ENCODE assay signal across 9 mouse cellular contexts in genomic region chr6:119104246-119104645, GRCm38 (mm10).
DNase-seq lines count a peak whose midpoint lies in the region; ATAC-seq lines count a peak whose summit lies in the region.
"Had no signal": no experiment of that assay in that cellular context is flagged by ENCODE, and none has a peak within 500 bp of the region (broad histone marks: within the 10 kb centered on the region; RNA-seq: fewer than 3 reads in every experiment).

No protein-coding gene starts in this region.

- no peak overlapping the region for H3K27ac ChIP-seq in embryonic facial prominence, embryonic 10.5 days (replicated peaks)
- no peak overlapping the region for H3K27ac ChIP-seq in hindbrain, embryonic 15.5 days (replicated peaks)
- H3K27ac ChIP-seq: lung, embryonic 15.5 days had no signal

- peaks cover 52% of the 10 kb centered on the region for H3K27me3 ChIP-seq in embryonic facial prominence, embryonic 10.5 days (replicated peaks; ENCODE audit: low read depth, poor library complexity, severe bottlenecking)
- no peaks in the 10 kb centered on the region for H3K27me3 ChIP-seq in hindbrain, embryonic 15.5 days

- no peak overlapping the region for H3K9ac ChIP-seq in hindbrain, embryonic 15.5 days
- H3K9ac ChIP-seq: lung, embryonic 15.5 days had no signal

- peaks cover 44% of the 10 kb centered on the region for H3K4me1 ChIP-seq in embryonic facial prominence, embryonic 10.5 days
- H3K4me1 ChIP-seq in hindbrain, embryonic 15.5 days (replicated peaks): peaks cover 51% of the 10 kb centered on the region

- DNase-seq in CD4-positive, CD25-positive, alpha-beta regulatory T cell, adult 2 months (ENCODE audit: low read depth, low spot score): peak; percentile 62
- DNase-seq in adrenal gland, postnatal 4 days (ENCODE audit: low spot score in 2 of 2): peak; percentile 58 to 64
- DNase-seq in embryonic facial prominence, embryonic 10.5 days (ENCODE audit: low spot score): peak; percentile 80
- DNase-seq in left cerebral cortex, postnatal 36 days (ENCODE audit: low spot score in 2 of 2): peak; percentile 69 to 83
- peak; percentile 82 for DNase-seq in neural tube, embryonic 10.5 days (ENCODE audit: extremely low spot score, low spot score)
- peak; percentile 71 for DNase-seq in testis, postnatal 14 days (ENCODE audit: low spot score)

- H3K4me3 ChIP-seq in embryonic facial prominence, embryonic 10.5 days: no peak overlapping the region
- H3K4me3 ChIP-seq in hindbrain, embryonic 15.5 days: no peak overlapping the region
- H3K4me3 ChIP-seq: lung, embryonic 15.5 days had no signal

- no peaks in the 10 kb centered on the region for H3K9me3 ChIP-seq in embryonic facial prominence, embryonic 10.5 days
- H3K9me3 ChIP-seq in hindbrain, embryonic 15.5 days: no peaks in the 10 kb centered on the region
- H3K9me3 ChIP-seq: lung, embryonic 15.5 days had no signal

- no peaks in the 10 kb centered on the region for H3K36me3 ChIP-seq in embryonic facial prominence, embryonic 10.5 days (replicated peaks)
- H3K36me3 ChIP-seq in hindbrain, embryonic 15.5 days: no peaks in the 10 kb centered on the region
- H3K36me3 ChIP-seq: lung, embryonic 15.5 days had no signal

- WGBS in embryonic facial prominence, embryonic 10.5 days: 38% methylated on average over 8 of the region's 8 CpGs
- WGBS in hindbrain, embryonic 15.5 days: 39% methylated on average over 8 of the region's 8 CpGs

- no peak for ATAC-seq in CD4-positive, CD25-positive, alpha-beta regulatory T cell, adult 4 months
- no peak for ATAC-seq in hindbrain, embryonic 15.5 days (ENCODE audit: low FRiP score, low read depth)

- peak overlapping the region; percentile 80; the same call in 1 of the 2 replicates for H3K4me2 ChIP-seq in hindbrain, embryonic 15.5 days
- H3K4me2 ChIP-seq: lung, embryonic 15.5 days had no signal

- intact Hi-C loops in left cerebral cortex, postnatal 36 days (cut with DNase I): no loop called here
